Mouse (Mus musculus) forebrain, embryonic 13.5 days (tissue): ENCODE measurements around the gene Asb16. TPM values are rescaled to one million over a fixed set of nuclear protein-coding genes. Genes with fewer than 3 reads are reported as not detected.
A peak's percentile ranks its signal among the peaks of the same experiment; 100 is the strongest.

Experiments used
- ATAC-seq: fragments of 200-750 bp; cut with Nextera tagmentation; 2 replicates; pipeline ENCODE4 v1.8.0; 2017
- H3K27ac ChIP-seq: fragments of 300-500 bp; sonication (generic); 2 replicates; pipeline ENCODE4 v1.5.1; 2015; ENCODE audit warnings: inconsistent platforms, mild to moderate bottlenecking, moderate library complexity
- H3K27me3 ChIP-seq: fragments of 300-500 bp; sonication (generic); 2 replicates; pipeline ENCODE4 v1.6.1; 2015; ENCODE audit warnings: mild to moderate bottlenecking, inconsistent platforms
- H3K36me3 ChIP-seq: fragments of 300-500 bp; sonication (generic); 2 replicates; pipeline ENCODE4 v1.6.1; 2015; ENCODE audit warnings: mild to moderate bottlenecking, inconsistent platforms; ENCODE audit not compliant: poor library complexity, severe bottlenecking
- H3K4me1 ChIP-seq: fragments of 300-500 bp; sonication (generic); 2 replicates; pipeline ENCODE4 v1.6.1; 2015; ENCODE audit warnings: inconsistent platforms
- H3K4me2 ChIP-seq: fragments of 300-500 bp; sonication (generic); 2 replicates; pipeline ENCODE4 v1.6.1; 2015; ENCODE audit warnings: inconsistent platforms, mild to moderate bottlenecking, moderate library complexity
- H3K4me3 ChIP-seq: fragments of 300-500 bp; sonication (generic); 2 replicates; pipeline ENCODE4 v1.5.1; 2015; ENCODE audit warnings: mild to moderate bottlenecking, inconsistent platforms
- H3K9ac ChIP-seq: fragments of 300-500 bp; sonication (generic); 2 replicates; pipeline ENCODE4 v1.6.1; 2015; ENCODE audit warnings: mild to moderate bottlenecking, inconsistent platforms
- H3K9me3 ChIP-seq: fragments of 300-500 bp; sonication (generic); replicated peaks from 2 replicates; pipeline ENCODE4 v1.6.1; 2016; ENCODE audit warnings: inconsistent platforms
- WGBS: fragments of 180-500 bp; shearing (Covaris S2); methylation state at CpG from one replicate; pipeline ENCODE4 v1.1.7; 2015; 5-methylcytosine and 5-hydroxymethylcytosine counted together
- polyA plus RNA-seq: library from polyadenylated mRNA; unstranded; fragments of >200 nt; fragmentation: Nextera tagmentation; extraction: Ambion mirVana; gene quantifications from 2 replicates; pipeline ENCODE4 v1.2.1, GENCODE M21; 2015

Gene Asb16
- polyA plus RNA-seq, 1 experiment from 2014 or later = not detected

GRCm38 (mm10) chr11:102227270-102228190, 41.0 kb upstream of the Asb16 start:
- peak overlapping the region; percentile 76 for H3K4me2 ChIP-seq
- peaks cover 66% of the 10 kb centered on the region for H3K4me1 ChIP-seq
- H3K9ac ChIP-seq = peak overlapping the region; percentile 90
- WGBS = 2% methylated on average over 12 of the region's 12 CpGs
- peak overlapping the region; percentile 93 for H3K27ac ChIP-seq
- peak overlapping the region; percentile 79 for H3K4me3 ChIP-seq
- H3K27me3 ChIP-seq = no peaks in the 10 kb centered on the region
- ATAC-seq = peak; percentile 44
- H3K9me3 ChIP-seq = no peaks in the 10 kb centered on the region
- H3K36me3 ChIP-seq = peaks cover 13% of the 10 kb centered on the region; the same call in 1 of the 2 replicates

GRCm38 (mm10) chr11:102228191-102228545, 40.4 kb upstream of the Asb16 start:
- 7% methylated on average over 9 of the region's 9 CpGs for WGBS
- Histone ChIP-seq H3K9me3 (no peaks in the 10 kb centered on the region), H3K36me3 (peaks cover 9% of the 10 kb centered on the region; the same call in 1 of the 2 replicates), H3K4me2 (peak overlapping the region; percentile 76), H3K27me3 (no peaks in the 10 kb centered on the region), H3K9ac (peak overlapping the region; percentile 90), H3K4me1 (peaks cover 63% of the 10 kb centered on the region), H3K27ac (peak overlapping the region; percentile 93), H3K4me3 (peak overlapping the region; percentile 79)
- no peak; the same call in 1 of the 2 replicates for ATAC-seq

- Histone ChIP-seq H3K4me3 (peak overlapping the region; percentile 79), H3K9ac (peak overlapping the region; percentile 90), H3K4me2 (peak overlapping the region; percentile 76), H3K36me3 (peaks cover 5% of the 10 kb centered on the region; the same call in 1 of the 2 replicates), H3K4me1 (peaks cover 57% of the 10 kb centered on the region), H3K9me3 (no peaks in the 10 kb centered on the region), H3K27me3 (no peaks in the 10 kb centered on the region), H3K27ac (peak overlapping the region; percentile 93)
- no peak for ATAC-seq
- 17% methylated on average over 7 of the region's 7 CpGs for WGBS
Observed at GRCm38 (mm10) chr11:102228646-102229268, 39.8 kb upstream of the Asb16 start.

DNA sequence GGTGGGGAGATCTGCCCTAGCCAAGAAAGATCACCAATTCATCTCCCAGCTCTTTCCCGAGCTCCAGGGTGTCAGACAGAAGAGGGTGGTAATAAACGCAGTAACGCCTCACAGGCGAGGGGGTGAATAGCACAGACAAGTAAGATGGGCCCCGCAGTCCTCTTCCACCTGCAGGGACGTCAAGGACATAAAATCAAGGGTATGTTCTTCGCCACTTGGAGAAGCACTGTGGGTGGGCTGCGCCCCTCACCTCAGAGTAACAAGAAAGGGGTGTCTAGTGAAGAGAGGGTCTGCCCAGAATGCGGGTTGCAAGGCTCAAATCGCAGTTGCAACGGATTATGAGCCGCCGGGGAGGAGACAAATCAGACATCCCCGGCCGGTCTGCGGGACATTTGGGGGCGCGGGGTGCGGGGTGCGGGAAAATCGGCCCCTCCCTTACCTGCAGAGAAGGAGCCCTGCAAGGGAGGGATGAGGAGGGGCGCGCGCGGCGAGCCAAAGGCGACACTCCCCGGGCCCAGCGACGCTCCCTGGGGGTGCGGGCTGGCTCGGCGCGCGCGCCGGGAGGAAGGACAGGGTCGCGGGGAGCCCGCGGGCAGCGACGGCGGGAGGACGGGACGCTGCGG, 39.1 kb upstream of the Asb16 start:
- H3K9ac ChIP-seq = peak overlapping the region; percentile 90
- peak overlapping the region; percentile 79 for H3K4me3 ChIP-seq
- peak; percentile 37; the same call in 1 of the 2 replicates for ATAC-seq
- H3K27ac ChIP-seq = peak overlapping the region; percentile 93
- peaks cover 54% of the 10 kb centered on the region for H3K4me1 ChIP-seq
- WGBS = 1% methylated on average over 47 of the region's 47 CpGs
- H3K36me3 ChIP-seq = no peaks in the 10 kb centered on the region
- H3K27me3 ChIP-seq = no peaks in the 10 kb centered on the region
- peak overlapping the region; percentile 76 for H3K4me2 ChIP-seq
- no peaks in the 10 kb centered on the region for H3K9me3 ChIP-seq

DNA sequence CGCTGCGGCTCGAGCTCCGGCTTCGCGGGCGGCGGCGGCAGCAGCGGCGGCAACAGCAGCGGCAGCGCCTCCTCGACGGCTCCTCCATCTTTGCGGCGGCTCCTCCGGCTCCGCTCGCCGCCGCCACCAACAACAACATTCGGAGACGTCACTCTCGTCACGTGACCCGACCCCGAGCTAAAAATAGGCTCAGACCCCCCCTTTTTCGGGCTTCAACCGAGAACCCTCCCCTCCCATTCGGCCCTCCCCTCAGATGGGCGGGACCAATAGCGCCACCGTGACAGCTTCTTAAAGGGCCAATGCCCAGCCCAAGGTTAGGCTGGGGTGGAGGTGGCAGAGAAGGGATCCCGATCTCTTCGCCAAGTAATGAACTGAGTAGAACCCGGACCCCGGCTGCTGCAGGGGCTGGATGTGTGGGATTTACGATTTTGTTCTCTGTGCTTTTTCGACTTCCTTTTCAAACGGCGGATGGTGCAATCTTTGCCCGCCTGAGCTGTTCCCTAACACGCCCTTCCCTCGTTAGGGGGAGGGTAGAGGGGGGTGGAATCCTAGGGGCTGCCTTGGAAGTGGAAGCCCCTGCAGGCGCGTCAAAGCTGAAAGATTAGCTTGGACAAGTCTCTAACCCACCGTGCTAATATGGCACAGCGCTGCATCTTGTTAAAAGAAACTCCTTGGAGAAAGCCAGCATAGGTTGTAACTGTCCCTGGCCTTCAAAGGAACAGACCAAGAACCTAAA, 38.4 kb upstream of the Asb16 start, which contains the start of gene Hdac5:
Gene Hdac5, minus strand, starts transcription at position 161 of the 736 bp plus-strand sequence.
- H3K27me3 ChIP-seq = no peaks in the 10 kb centered on the region
- H3K9ac ChIP-seq = peak within 1 kb of the TSS; percentile 90
- WGBS = under 1% methylated on average over 27 of the region's 49 CpGs
- peak within 1 kb of the TSS; percentile 93 for H3K27ac ChIP-seq
- peak within 1 kb of the TSS; percentile 76 for H3K4me2 ChIP-seq
- H3K4me3 ChIP-seq = peak within 1 kb of the TSS; percentile 79
- peak; percentile 86 for ATAC-seq
- no peaks in the 10 kb centered on the region for H3K9me3 ChIP-seq
- peaks cover 46% of the 10 kb centered on the region for H3K4me1 ChIP-seq
- H3K36me3 ChIP-seq = no peaks in the 10 kb centered on the region

DNA sequence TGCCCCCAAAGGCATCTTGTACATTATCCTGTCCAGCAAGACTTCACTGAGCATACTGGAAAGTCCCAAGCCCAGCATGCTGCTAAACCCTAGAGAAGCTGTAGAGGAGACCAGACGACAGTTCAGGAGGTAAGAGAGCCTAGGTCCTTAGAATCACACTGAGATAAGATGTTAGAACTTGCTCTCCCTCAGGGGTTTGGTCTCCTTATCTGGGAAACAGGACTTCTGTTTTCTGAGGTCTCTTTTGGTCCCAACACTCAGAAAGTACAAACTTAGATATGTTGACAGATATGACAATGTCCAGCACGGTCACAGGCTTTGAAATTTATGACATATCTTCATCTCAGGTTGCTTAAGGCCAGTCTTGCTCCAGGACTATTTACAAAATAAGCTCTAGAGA, 32.5 kb upstream of the Asb16 start:
- ATAC-seq = no peak
- no peak overlapping the region for H3K4me2 ChIP-seq
- no peak overlapping the region for H3K27ac ChIP-seq
- no peaks in the 10 kb centered on the region for H3K27me3 ChIP-seq
- H3K4me3 ChIP-seq = no peak overlapping the region
- 84% methylated on average over 2 of the region's 2 CpGs for WGBS
- no peaks in the 10 kb centered on the region for H3K4me1 ChIP-seq
- H3K36me3 ChIP-seq = no peaks in the 10 kb centered on the region
- H3K9me3 ChIP-seq = no peaks in the 10 kb centered on the region
- H3K9ac ChIP-seq = no peak overlapping the region

DNA sequence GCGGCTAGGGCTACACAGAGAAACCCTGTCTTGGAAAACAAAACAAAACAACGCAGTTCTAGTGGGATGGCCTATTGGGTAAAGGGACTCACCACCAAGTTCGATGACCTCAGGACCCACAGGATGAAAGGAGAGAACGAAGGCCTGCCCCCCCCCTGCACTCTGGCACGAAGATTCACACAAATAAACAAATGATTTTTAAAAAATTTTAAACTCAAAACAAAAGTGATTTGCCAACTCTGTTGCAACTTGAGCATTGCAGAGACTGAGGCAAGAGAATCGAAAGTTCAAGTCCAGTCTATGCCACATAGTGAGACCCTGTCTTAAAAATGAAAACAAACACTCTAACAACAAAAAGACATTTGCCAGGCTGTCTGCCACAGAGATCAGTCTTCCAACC, 27.9 kb upstream of the Asb16 start:
- H3K9me3 ChIP-seq = no peaks in the 10 kb centered on the region
- no peak overlapping the region for H3K4me2 ChIP-seq
- H3K9ac ChIP-seq = no peak overlapping the region
- WGBS = 83% methylated on average over 6 of the region's 6 CpGs
- no peak overlapping the region for H3K4me3 ChIP-seq
- no peaks in the 10 kb centered on the region for H3K36me3 ChIP-seq
- peaks cover 13% of the 10 kb centered on the region for H3K4me1 ChIP-seq
- no peak overlapping the region for H3K27ac ChIP-seq
- ATAC-seq = no peak
- H3K27me3 ChIP-seq = no peaks in the 10 kb centered on the region

GRCm38 (mm10) chr11:102241246-102241645, 27.3 kb upstream of the Asb16 start:
- H3K4me2 ChIP-seq = no peak overlapping the region

GRCm38 (mm10) chr11:102241874-102242273, 26.7 kb upstream of the Asb16 start:
- Histone ChIP-seq H3K9me3 (no peaks in the 10 kb centered on the region), H3K27me3 (no peaks in the 10 kb centered on the region), H3K4me3 (no peak overlapping the region), H3K9ac (no peak overlapping the region), H3K27ac (no peak overlapping the region), H3K4me1 (peaks cover 17% of the 10 kb centered on the region), H3K36me3 (no peaks in the 10 kb centered on the region), H3K4me2 (no peak overlapping the region)
- WGBS = 56% methylated on average over 5 of the region's 5 CpGs
- no peak for ATAC-seq

More at GRCm38 (mm10) chr11:102241246-102241645, 27.3 kb upstream of the Asb16 start:
- H3K4me1 ChIP-seq = peaks cover 17% of the 10 kb centered on the region
- no peaks in the 10 kb centered on the region for H3K9me3 ChIP-seq
- ATAC-seq = no peak
- WGBS = 91% methylated on average over 5 of the region's 5 CpGs
- H3K36me3 ChIP-seq = no peaks in the 10 kb centered on the region
- no peak overlapping the region for H3K4me3 ChIP-seq
- no peak overlapping the region for H3K9ac ChIP-seq
- H3K27me3 ChIP-seq = no peaks in the 10 kb centered on the region
- no peak overlapping the region for H3K27ac ChIP-seq

GRCm38 (mm10) chr11:102244926-102245449, 23.6 kb upstream of the Asb16 start:
- Histone ChIP-seq H3K9ac (peak overlapping the region; percentile 67), H3K4me1 (peaks cover 32% of the 10 kb centered on the region), H3K4me2 (peak overlapping the region; percentile 75), H3K36me3 (no peaks in the 10 kb centered on the region), H3K27me3 (no peaks in the 10 kb centered on the region), H3K4me3 (peak overlapping the region; percentile 39), H3K27ac (peak overlapping the region; percentile 67), H3K9me3 (no peaks in the 10 kb centered on the region)
- WGBS = 1% methylated on average over 32 of the region's 32 CpGs
- peak; percentile 72 for ATAC-seq

GRCm38 (mm10) chr11:102245581-102246272, 22.8 kb upstream of the Asb16 start:
- Histone ChIP-seq H3K4me2 (peak overlapping the region; percentile 75), H3K4me1 (peaks cover 32% of the 10 kb centered on the region), H3K4me3 (peak overlapping the region; percentile 39), H3K9me3 (no peaks in the 10 kb centered on the region), H3K27me3 (no peaks in the 10 kb centered on the region), H3K27ac (peak overlapping the region; percentile 67; the same call in 1 of the 2 replicates), H3K36me3 (no peaks in the 10 kb centered on the region), H3K9ac (peak overlapping the region; percentile 67)
- ATAC-seq = no peak
- 46% methylated on average over 14 of the region's 14 CpGs for WGBS
